Mouse (Mus musculus) hindbrain, postnatal 0 days (tissue): ENCODE results near the gene Bzw1. TPM values are rescaled to one million over a fixed set of nuclear protein-coding genes. Genes with fewer than 3 reads are reported as not detected.

Source experiments
- ATAC-seq: fragments of 200-750 bp; cut with Nextera tagmentation; 2 replicates; pipeline ENCODE4 v1.8.0; 2017; ENCODE audit warnings: mild to moderate bottlenecking, moderate TSS enrichment, moderate library complexity
- DNase-seq: peaks from one replicate; pipeline ENCODE4 v3.0.0-alpha.2; 2015; ENCODE audit warnings: low spot score
- H3K27ac ChIP-seq: fragments of 300-500 bp; sonication (generic); 2 replicates; pipeline ENCODE4 v1.5.1; 2014; ENCODE audit warnings: mild to moderate bottlenecking
- H3K27me3 ChIP-seq: fragments of 300-500 bp; sonication (generic); 2 replicates; pipeline ENCODE4 v1.6.1; 2014; ENCODE audit warnings: low read length, mixed read lengths; ENCODE audit not compliant: insufficient read depth
- H3K36me3 ChIP-seq: fragments of 300-500 bp; sonication (generic); 2 replicates; pipeline ENCODE4 v1.6.1; 2014; ENCODE audit warnings: low read length, mixed read lengths; ENCODE audit not compliant: insufficient read depth
- H3K4me1 ChIP-seq: fragments of 300-500 bp; sonication (generic); 2 replicates; pipeline ENCODE4 v1.6.1; 2014; ENCODE audit warnings: antibody characterized with exemption, low read length, mixed read lengths; ENCODE audit not compliant: insufficient read depth
- H3K4me2 ChIP-seq: fragments of 300-500 bp; sonication (generic); 2 replicates; pipeline ENCODE4 v1.6.1; 2014; ENCODE audit warnings: low read depth, mild to moderate bottlenecking, low read length, moderate library complexity, mixed read lengths
- H3K4me3 ChIP-seq: fragments of 300-500 bp; sonication (generic); 2 replicates; pipeline ENCODE4 v1.5.1; 2014; ENCODE audit warnings: low read length
- H3K9ac ChIP-seq: fragments of 300-500 bp; sonication (generic); replicated peaks from 2 replicates; pipeline ENCODE4 v1.6.1; 2014; ENCODE audit warnings: mild to moderate bottlenecking, low read length, moderate library complexity, mixed read lengths
- H3K9me3 ChIP-seq: fragments of 300-500 bp; sonication (generic); 2 replicates; pipeline ENCODE4 v1.6.1; 2016; ENCODE audit warnings: low read length, mixed read lengths
- CTCF ChIP-seq: IDR thresholded peaks from 2 replicates; pipeline ENCODE4 v1.5.1; 2016; ENCODE audit warnings: antibody characterized with exemption, control low read depth, low read depth
- WGBS: fragments of 180-500 bp; shearing (Covaris S2); extraction: QIAGEN DNeasy Blood & Tissue Kit; methylation state at CpG from one replicate; pipeline ENCODE4 v1.1.7; 2014; 5-methylcytosine and 5-hydroxymethylcytosine counted together
- polyA plus RNA-seq: library from polyadenylated mRNA; unstranded; fragments of >200 nt; fragmentation: Nextera tagmentation; extraction: Ambion mirVana; gene quantifications from 2 replicates; pipeline ENCODE4 v1.2.1, GENCODE M21; 2015
- total RNA-seq: library from RNA; depleted of rRNA; stranded (reverse); fragments of >200 nt; gene quantifications from 2 replicates; pipeline ENCODE4 v1.2.3, GENCODE M21; 2014; rRNA removed

Gene Bzw1
- total and polyA plus RNA-seq, 2 experiments from 2014 or later, result 162 to 352 TPM

- Histone ChIP-seq H3K9me3 (no peaks in the 10 kb centered on the region), H3K9ac (no peak overlapping the region), H3K4me2 (no peak overlapping the region), H3K4me1 (peaks cover 6% of the 10 kb centered on the region; the same call in 1 of the 2 replicates), H3K36me3 (peaks cover 8% of the 10 kb centered on the region; the same call in 1 of the 2 replicates), H3K4me3 (no peak overlapping the region), H3K27me3 (no peaks in the 10 kb centered on the region), H3K27ac (no peak overlapping the region)
- no peak for DNase-seq
- TF ChIP-seq CTCF, result no peak
- no peak for ATAC-seq
- 90% methylated on average over 7 of the region's 7 CpGs for WGBS
These were observed 55.7 kb downstream of the Bzw1 start for GRCm38 (mm10) chr1:58448396-58448795.

- ATAC-seq (no peak), DNase-seq (no peak)
- WGBS, result 94% methylated on average over 6 of the region's 6 CpGs
- H3K27me3 ChIP-seq, result no peaks in the 10 kb centered on the region
- peaks cover 44% of the 10 kb centered on the region for H3K36me3 ChIP-seq
- TF ChIP-seq CTCF, result no peak
- H3K27ac ChIP-seq, result no peak overlapping the region
- H3K4me2 ChIP-seq, result no peak overlapping the region
- H3K4me1 ChIP-seq, result no peaks in the 10 kb centered on the region
- H3K9ac ChIP-seq, result no peak overlapping the region
- no peak overlapping the region for H3K4me3 ChIP-seq
- no peaks in the 10 kb centered on the region for H3K9me3 ChIP-seq
These were observed 61.6 kb downstream of the Bzw1 start for GRCm38 (mm10) chr1:58454316-58454715.

Other genes starting within 250 kb of the Bzw1 start
- 0.21 and 0.25 TPM in 2 replicates for gene Aox4, start 182.5 kb upstream of the Bzw1 start, total RNA-seq
- gene Aox4, start 182.5 kb upstream of the Bzw1 start, polyA plus RNA-seq, result 0.28 and 0.40 TPM in 2 replicates
- not detected in 2 replicates for gene Aox2, start 114.6 kb upstream of the Bzw1 start, total RNA-seq
- gene Aox2, start 114.6 kb upstream of the Bzw1 start, polyA plus RNA-seq, result 0.03 TPM in 1 of 2 replicates, not detected in the other
- 60.2 and 60.7 TPM in 2 replicates for gene Clk1, start 31.2 kb downstream of the Bzw1 start, total RNA-seq
- 109 and 130 TPM in 2 replicates for gene Clk1, start 31.2 kb downstream of the Bzw1 start, polyA plus RNA-seq
- gene Nif3l1, start 52.3 kb downstream of the Bzw1 start, total RNA-seq, result 26.1 and 28.6 TPM in 2 replicates
- 35.4 and 37.5 TPM in 2 replicates for gene Nif3l1, start 52.3 kb downstream of the Bzw1 start, polyA plus RNA-seq
- 19.4 and 26.4 TPM in 2 replicates for gene Ppil3, start 52.6 kb downstream of the Bzw1 start, total RNA-seq
- 45.9 and 51.4 TPM in 2 replicates for gene Ppil3, start 52.6 kb downstream of the Bzw1 start, polyA plus RNA-seq
- gene Orc2, start 112.2 kb downstream of the Bzw1 start, total RNA-seq, result 82.0 and 236 TPM in 2 replicates
- gene Orc2, start 112.2 kb downstream of the Bzw1 start, polyA plus RNA-seq, result 20.8 and 23.7 TPM in 2 replicates
- gene Fam126b, start 193.4 kb downstream of the Bzw1 start, total RNA-seq, result 13.4 and 16.3 TPM in 2 replicates
- gene Fam126b, start 193.4 kb downstream of the Bzw1 start, polyA plus RNA-seq, result 11.1 and 12.3 TPM in 2 replicates
- gene Ndufb3, start 193.5 kb downstream of the Bzw1 start, total RNA-seq, result 41.2 and 54.6 TPM in 2 replicates
- gene Ndufb3, start 193.5 kb downstream of the Bzw1 start, polyA plus RNA-seq, result 232 and 246 TPM in 2 replicates